Mouse (Mus musculus) olfactory bulb, adult 2 months (tissue): ENCODE data around the gene Lsmem1.

ENCODE experiments used
- CTCF ChIP-seq: fragments of 200-500 bp; IDR thresholded peaks from 2 replicates; pipeline ENCODE4 v1.5.1; 2012; ENCODE audit warnings: low read depth, mild to moderate bottlenecking, low read length, moderate library complexity; ENCODE audit not compliant: insufficient read depth
- POLR2A ChIP-seq: fragments of 200-500 bp; IDR thresholded peaks from 2 replicates; pipeline ENCODE4 v1.6.1; 2012; ENCODE audit warnings: mild to moderate bottlenecking, low read depth, low read length, moderate library complexity; ENCODE audit not compliant: insufficient read depth

- TF ChIP-seq POLR2A, result no peak
- no peak for TF ChIP-seq CTCF
Observed at GRCm38 (mm10) chr12:40218430-40218945, 19.2 kb upstream of the Lsmem1 start.
